Mouse (Mus musculus) intestine, embryonic 15.5 days (tissue): Measurements from ENCODE around the gene Jak2. TPM values are rescaled to one million over a fixed set of nuclear protein-coding genes. Genes with fewer than 3 reads are reported as not detected.
A peak's percentile ranks its signal among the peaks of the same experiment; 100 is the strongest.

Experiments used
- ATAC-seq: fragments of 200-750 bp; cut with Nextera tagmentation; 2 replicates; pipeline ENCODE4 v1.8.0; 2017; ENCODE audit warnings: moderate TSS enrichment, moderate library complexity
- H3K27ac ChIP-seq: fragments of 300-500 bp; sonication (generic); 2 replicates; pipeline ENCODE4 v1.5.1; 2015; ENCODE audit warnings: mild to moderate bottlenecking, inconsistent platforms
- H3K27me3 ChIP-seq: fragments of 300-500 bp; sonication (generic); replicated peaks from 2 replicates; pipeline ENCODE4 v1.6.1; 2015; ENCODE audit warnings: inconsistent platforms
- H3K36me3 ChIP-seq: fragments of 300-500 bp; sonication (generic); 2 replicates; pipeline ENCODE4 v1.6.1; 2015; ENCODE audit warnings: inconsistent platforms
- H3K4me1 ChIP-seq: fragments of 300-500 bp; sonication (generic); replicated peaks from 2 replicates; pipeline ENCODE4 v1.6.1; 2015; ENCODE audit warnings: inconsistent platforms
- H3K4me2 ChIP-seq: fragments of 300-500 bp; sonication (generic); replicated peaks from 2 replicates; pipeline ENCODE4 v1.6.1; 2015; ENCODE audit warnings: mild to moderate bottlenecking, inconsistent platforms
- H3K4me3 ChIP-seq: fragments of 300-500 bp; sonication (generic); replicated peaks from 2 replicates; pipeline ENCODE4 v1.5.1; 2015; ENCODE audit warnings: inconsistent platforms
- H3K9ac ChIP-seq: fragments of 300-500 bp; sonication (generic); 2 replicates; pipeline ENCODE4 v1.6.1; 2015; ENCODE audit warnings: inconsistent platforms
- H3K9me3 ChIP-seq: fragments of 300-500 bp; sonication (generic); 2 replicates; pipeline ENCODE4 v1.6.1; 2016; ENCODE audit warnings: inconsistent platforms
- WGBS: fragments of 180-500 bp; shearing (Covaris S2); methylation state at CpG from one replicate; pipeline ENCODE4 v1.1.7; 2015; 5-methylcytosine and 5-hydroxymethylcytosine counted together
- polyA plus RNA-seq: library from polyadenylated mRNA; unstranded; fragments of >200 nt; fragmentation: Nextera tagmentation; extraction: Ambion mirVana; gene quantifications from 2 replicates; pipeline ENCODE4 v1.2.1, GENCODE M21; 2015

Jak2 gene
- polyA plus RNA-seq, 1 experiment from 2014 or later: 8.0 TPM

DNA sequence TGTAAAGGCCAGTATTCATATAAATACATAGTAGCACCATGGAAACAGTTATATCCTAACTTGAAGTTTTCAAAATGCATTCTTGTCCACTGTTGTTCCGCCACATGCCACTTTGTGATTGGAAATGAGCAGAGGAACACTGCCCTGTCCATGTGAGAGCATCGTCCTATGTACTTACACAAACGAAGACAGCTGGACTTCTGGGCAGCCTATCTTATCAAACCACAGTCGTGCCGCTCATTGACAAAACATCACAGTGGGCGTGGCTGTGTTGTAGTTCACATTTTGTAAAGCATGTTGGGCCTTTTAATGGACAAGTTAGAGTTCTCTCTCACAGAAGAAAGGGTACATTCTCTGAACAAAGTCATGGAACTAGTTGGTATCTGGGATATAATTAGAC lies 18.9 kb upstream of the Jak2 start:
- Histone ChIP-seq H3K9ac (no peak overlapping the region), H3K4me3 (no peak overlapping the region), H3K9me3 (no peaks in the 10 kb centered on the region), H3K4me1 (no peaks in the 10 kb centered on the region), H3K27ac (no peak overlapping the region), H3K27me3 (no peaks in the 10 kb centered on the region), H3K36me3 (no peaks in the 10 kb centered on the region), H3K4me2 (no peak overlapping the region)
- WGBS: 69% methylated on average over 6 of the region's 6 CpGs
- no peak for ATAC-seq

DNA sequence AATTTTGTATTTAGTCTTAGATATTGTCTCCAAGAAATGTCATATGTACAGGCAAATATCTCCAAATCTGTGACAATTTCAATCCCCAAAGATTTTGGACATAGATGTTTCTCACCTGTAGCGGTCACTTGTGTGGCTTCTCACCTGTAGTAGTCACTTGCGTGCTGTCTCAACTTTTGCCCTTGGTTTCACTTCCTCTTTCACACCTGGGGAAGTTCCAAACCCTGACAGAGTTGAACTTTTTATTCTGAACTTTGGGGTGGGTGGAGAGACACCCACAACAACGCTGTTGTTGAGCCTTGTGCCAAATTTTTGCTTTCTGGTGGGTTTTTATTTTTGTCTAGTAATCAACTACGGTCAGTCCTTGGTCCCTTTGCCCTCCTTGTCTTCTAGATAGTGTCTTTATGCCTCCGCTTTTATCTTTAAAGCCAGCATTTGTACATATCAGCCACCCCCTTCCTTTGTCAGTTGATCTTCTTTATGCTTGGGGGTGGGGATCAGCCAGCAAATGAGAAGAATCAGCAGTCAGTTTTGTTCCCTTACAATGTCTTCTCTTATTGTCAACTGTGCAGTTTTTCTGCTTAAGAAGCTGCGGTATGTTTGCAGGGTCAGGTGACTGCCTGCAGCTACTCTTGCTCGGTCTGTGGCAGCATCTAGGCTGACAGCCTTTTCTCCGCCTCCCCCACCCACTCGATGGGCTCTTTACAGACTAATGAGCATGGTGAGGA lies 14.8 kb upstream of the Jak2 start:
- no peak for ATAC-seq
- WGBS: 59% methylated on average over 9 of the region's 9 CpGs
- H3K9me3 ChIP-seq: no peaks in the 10 kb centered on the region
- H3K4me3 ChIP-seq: no peak overlapping the region
- no peak overlapping the region for H3K4me2 ChIP-seq
- no peaks in the 10 kb centered on the region for H3K36me3 ChIP-seq
- no peaks in the 10 kb centered on the region for H3K27me3 ChIP-seq
- no peak overlapping the region for H3K27ac ChIP-seq
- no peak overlapping the region for H3K9ac ChIP-seq
- H3K4me1 ChIP-seq: no peaks in the 10 kb centered on the region

DNA sequence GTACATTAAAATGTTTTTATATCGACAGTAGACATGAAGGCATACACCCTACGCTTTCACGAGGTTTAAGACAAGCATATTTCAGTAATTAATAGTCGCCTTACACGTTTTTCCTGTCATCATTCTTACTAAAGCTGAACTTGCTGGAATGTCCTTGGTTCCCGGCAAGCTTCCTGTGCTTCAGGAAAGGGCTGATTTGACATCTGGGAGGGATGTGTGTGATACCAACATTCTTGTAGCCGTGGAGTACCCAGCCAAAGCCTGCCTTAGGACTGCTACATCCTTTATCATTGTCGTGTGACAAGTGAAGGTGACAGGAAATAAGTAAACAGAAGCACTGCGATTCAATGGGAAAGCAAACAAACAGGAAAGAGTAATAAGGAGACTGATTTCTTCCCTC lies 13.5 kb upstream of the Jak2 start:
- Histone ChIP-seq H3K9me3 (no peaks in the 10 kb centered on the region), H3K4me1 (no peaks in the 10 kb centered on the region), H3K36me3 (no peaks in the 10 kb centered on the region), H3K4me3 (no peak overlapping the region), H3K27ac (no peak overlapping the region), H3K4me2 (no peak overlapping the region), H3K9ac (no peak overlapping the region), H3K27me3 (no peaks in the 10 kb centered on the region)
- WGBS: 22% methylated on average over 9 of the region's 9 CpGs
- ATAC-seq: no peak

DNA sequence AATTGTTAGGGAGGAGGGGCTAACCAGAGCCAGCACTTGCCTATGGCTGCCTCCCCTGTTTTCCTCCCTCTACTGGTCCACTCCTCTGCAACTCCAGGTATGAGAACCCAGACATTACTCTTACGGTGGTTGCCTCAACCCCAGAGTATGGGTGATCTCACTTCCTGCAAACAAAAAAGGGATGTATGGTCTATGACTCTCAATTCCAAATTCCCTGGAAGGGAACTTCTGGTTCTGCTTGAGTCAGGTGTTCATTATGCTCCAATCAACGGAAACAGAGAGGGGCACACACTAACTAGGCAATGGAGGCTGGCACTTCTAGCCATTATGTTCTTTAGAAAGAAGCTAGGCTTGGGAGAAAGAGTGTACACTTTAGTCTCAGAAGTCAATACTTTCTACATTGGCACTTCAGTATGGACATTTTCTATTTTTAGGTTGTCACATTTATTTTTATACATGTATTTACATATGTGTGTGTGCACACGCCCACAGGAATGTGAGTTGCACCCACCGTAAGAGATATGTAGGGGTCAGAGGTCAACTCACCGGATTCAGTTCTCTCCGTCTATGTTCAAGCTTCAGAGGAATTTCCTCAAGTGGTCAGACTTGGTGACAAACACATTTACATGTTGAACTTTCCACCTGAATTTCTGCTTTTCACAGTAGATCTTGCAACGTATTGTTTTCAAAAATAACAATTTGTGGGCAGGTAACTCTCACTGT lies 12.0 kb upstream of the Jak2 start:
- Histone ChIP-seq H3K27ac (no peak overlapping the region), H3K9ac (no peak overlapping the region), H3K9me3 (no peaks in the 10 kb centered on the region), H3K4me1 (no peaks in the 10 kb centered on the region), H3K4me2 (no peak overlapping the region), H3K4me3 (no peak overlapping the region), H3K27me3 (no peaks in the 10 kb centered on the region), H3K36me3 (no peaks in the 10 kb centered on the region)
- ATAC-seq: 0 out of 2 replicates have a peak, but pooled peaks have one; percentile 23
- WGBS: 65% methylated on average over 7 of the region's 7 CpGs

- Histone ChIP-seq H3K9ac (no peak overlapping the region), H3K4me2 (no peak overlapping the region), H3K36me3 (no peaks in the 10 kb centered on the region), H3K4me1 (no peaks in the 10 kb centered on the region), H3K9me3 (no peaks in the 10 kb centered on the region), H3K27me3 (no peaks in the 10 kb centered on the region), H3K27ac (no peak overlapping the region), H3K4me3 (no peak overlapping the region)
- no peak for ATAC-seq
- 36% methylated on average over 2 of the region's 2 CpGs for WGBS
Observed at GRCm38 (mm10) chr19:29240676-29241075, 11.0 kb upstream of the Jak2 start.

DNA sequence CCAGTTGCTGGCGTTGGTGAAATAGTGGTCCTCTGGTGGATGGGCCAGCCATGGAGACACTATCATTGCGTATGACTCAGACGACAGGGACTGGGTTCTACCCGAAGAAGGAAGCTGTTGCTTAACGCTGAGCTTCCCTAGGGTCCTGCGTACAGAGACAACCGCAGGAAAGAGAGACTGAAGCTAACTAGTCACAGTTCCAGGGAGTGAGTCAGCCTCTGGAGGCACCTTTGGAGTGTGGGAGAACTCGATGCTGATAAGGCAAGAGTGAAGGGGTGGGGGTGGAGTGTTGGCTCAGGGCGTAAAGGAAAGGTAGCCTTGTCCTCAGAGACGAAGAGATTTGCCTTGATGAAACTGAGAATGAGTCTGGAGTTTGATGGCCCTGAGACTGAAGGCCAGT lies 10.0 kb upstream of the Jak2 start:
- H3K4me3 ChIP-seq: no peak overlapping the region
- no peak overlapping the region for H3K9ac ChIP-seq
- ATAC-seq: peak; percentile 83
- no peaks in the 10 kb centered on the region for H3K27me3 ChIP-seq
- H3K4me2 ChIP-seq: no peak overlapping the region
- no peaks in the 10 kb centered on the region for H3K4me1 ChIP-seq
- 67% methylated on average over 10 of the region's 10 CpGs for WGBS
- H3K27ac ChIP-seq: no peak overlapping the region
- H3K36me3 ChIP-seq: no peaks in the 10 kb centered on the region
- H3K9me3 ChIP-seq: no peaks in the 10 kb centered on the region

- Histone ChIP-seq H3K9me3 (no peaks in the 10 kb centered on the region), H3K9ac (no peak overlapping the region), H3K27ac (no peak overlapping the region), H3K4me1 (peaks cover 16% of the 10 kb centered on the region; the same call in 1 of the 2 replicates), H3K4me3 (peak overlapping the region; percentile 88; the same call in 1 of the 2 replicates), H3K36me3 (no peaks in the 10 kb centered on the region), H3K27me3 (no peaks in the 10 kb centered on the region), H3K4me2 (peak overlapping the region; percentile 91)
- ATAC-seq: no peak
- WGBS: 38% methylated on average over 4 of the region's 4 CpGs
Observed at GRCm38 (mm10) chr19:29249933-29250332, 1.7 kb upstream of the Jak2 start.

DNA sequence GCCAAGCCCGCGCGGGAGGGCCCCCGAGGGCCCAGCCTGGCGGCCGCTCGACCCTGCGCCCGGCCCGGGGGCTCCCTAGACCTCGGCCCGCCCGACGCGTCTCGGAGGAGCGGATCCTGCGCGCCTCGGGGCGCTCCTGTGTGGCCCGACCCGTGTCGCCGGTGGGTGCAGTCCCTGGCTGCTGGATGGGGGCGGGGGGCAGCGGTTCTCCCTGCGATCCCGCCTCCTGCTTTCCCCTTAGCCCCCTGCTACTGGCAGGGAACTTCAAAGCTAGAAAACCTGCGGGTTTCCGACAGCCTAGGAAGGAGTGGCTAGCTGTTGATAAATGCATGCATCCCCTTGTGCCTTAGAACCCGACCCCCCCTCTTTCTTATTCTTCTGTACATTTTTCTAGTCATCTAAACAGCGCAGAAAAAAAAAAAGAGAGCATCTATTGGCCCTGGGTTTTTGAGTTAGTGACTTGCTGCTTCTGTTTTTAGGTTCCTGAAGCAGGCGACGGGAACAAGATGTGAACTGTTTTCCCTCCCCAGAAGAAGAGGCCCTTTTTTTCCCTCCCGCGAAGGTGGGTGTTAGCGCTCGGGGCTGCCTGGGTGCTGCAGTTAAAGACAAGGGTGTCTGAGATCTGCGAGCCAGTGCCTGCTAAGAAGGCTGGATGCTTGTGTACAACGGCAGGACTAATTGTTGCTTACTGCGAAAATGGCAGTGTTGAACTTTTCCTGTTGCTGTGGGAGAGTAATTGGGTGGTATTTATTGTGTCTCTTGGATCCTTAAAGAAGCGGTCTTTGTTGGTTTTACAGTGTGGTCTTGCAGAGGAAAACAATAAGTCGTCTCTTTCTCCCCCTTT lies 552 bp downstream of the Jak2 start:
- no peaks in the 10 kb centered on the region for H3K36me3 ChIP-seq
- peaks cover 16% of the 10 kb centered on the region; the same call in 1 of the 2 replicates for H3K4me1 ChIP-seq
- peak overlapping the region; percentile 98 for H3K27ac ChIP-seq
- peak overlapping the region; percentile 94 for H3K9ac ChIP-seq
- ATAC-seq: peak; percentile 72
- no peaks in the 10 kb centered on the region for H3K27me3 ChIP-seq
- WGBS: under 1% methylated on average over 44 of the region's 44 CpGs
- H3K4me2 ChIP-seq: peak overlapping the region; percentile 91
- peak overlapping the region; percentile 88 for H3K4me3 ChIP-seq
- no peaks in the 10 kb centered on the region for H3K9me3 ChIP-seq

DNA sequence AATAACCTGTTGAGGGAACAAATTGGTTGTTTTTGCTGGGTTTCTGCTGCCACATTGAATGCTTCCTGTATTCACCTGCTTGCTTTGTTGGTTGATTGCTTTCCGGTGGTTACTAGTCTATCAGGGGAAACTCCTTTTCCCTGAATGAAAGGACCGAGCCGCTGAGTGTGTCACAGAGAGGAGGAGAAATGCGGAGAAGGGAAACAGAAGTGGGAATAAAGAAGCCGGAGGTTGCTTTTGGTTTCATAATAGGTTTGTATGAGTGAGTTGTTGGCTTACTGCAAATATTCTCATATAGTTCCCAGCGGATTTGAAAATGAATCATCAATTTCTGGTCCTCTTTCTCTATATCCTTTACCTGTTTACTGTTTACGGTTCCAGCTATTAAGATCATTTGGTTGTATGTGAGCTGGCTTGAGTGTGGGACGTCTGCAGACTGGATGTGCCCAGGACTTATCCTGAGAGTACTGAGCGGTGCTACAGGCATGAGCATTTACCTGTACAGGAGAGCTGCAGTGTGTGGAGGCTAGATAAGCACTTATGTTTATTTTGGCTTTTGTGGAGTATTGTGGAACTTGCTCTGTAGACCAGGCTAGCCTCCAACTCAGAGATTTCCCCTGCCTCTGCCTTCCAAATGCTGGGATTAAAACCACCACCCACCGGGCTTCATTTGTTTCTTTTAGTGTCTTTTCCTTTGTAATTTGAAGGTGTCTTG lies 1.4 kb downstream of the Jak2 start:
- Histone ChIP-seq H3K4me1 (peaks cover 16% of the 10 kb centered on the region; the same call in 1 of the 2 replicates), H3K27me3 (no peaks in the 10 kb centered on the region), H3K9ac (peak overlapping the region; percentile 94), H3K4me3 (peak overlapping the region; percentile 88), H3K4me2 (peak overlapping the region; percentile 91), H3K36me3 (no peaks in the 10 kb centered on the region), H3K27ac (no peak overlapping the region), H3K9me3 (no peaks in the 10 kb centered on the region)
- WGBS: 29% methylated on average over 10 of the region's 10 CpGs
- ATAC-seq: no peak

GRCm38 (mm10) chr19:29253728-29254127 lies 2.1 kb downstream of the Jak2 start:
- peak overlapping the region; percentile 91 for H3K4me2 ChIP-seq
- peak overlapping the region; percentile 88; the same call in 1 of the 2 replicates for H3K4me3 ChIP-seq
- H3K9me3 ChIP-seq: no peaks in the 10 kb centered on the region
- WGBS: 6% methylated on average over 9 of the region's 9 CpGs
- peaks cover 16% of the 10 kb centered on the region; the same call in 1 of the 2 replicates for H3K4me1 ChIP-seq
- H3K27me3 ChIP-seq: no peaks in the 10 kb centered on the region
- no peaks in the 10 kb centered on the region for H3K36me3 ChIP-seq
- H3K27ac ChIP-seq: peak overlapping the region; percentile 19; the same call in 1 of the 2 replicates
- peak; percentile 36 for ATAC-seq
- H3K9ac ChIP-seq: no peak overlapping the region

- Histone ChIP-seq H3K4me2 (no peak overlapping the region), H3K4me1 (peaks cover 13% of the 10 kb centered on the region; the same call in 1 of the 2 replicates), H3K9me3 (no peaks in the 10 kb centered on the region), H3K4me3 (no peak overlapping the region), H3K27ac (no peak overlapping the region), H3K36me3 (no peaks in the 10 kb centered on the region), H3K9ac (no peak overlapping the region), H3K27me3 (no peaks in the 10 kb centered on the region)
- 64% methylated on average over 4 of the region's 4 CpGs for WGBS
- ATAC-seq: no peak
Observed at GRCm38 (mm10) chr19:29254671-29255070, 3.0 kb downstream of the Jak2 start.
